Mouse (Mus musculus) liver, adult (tissue): ENCODE data around the gene Eefsec.

ENCODE experiments used
- GATA4 ChIP-seq: IDR thresholded peaks from 2 replicates; pipeline ENCODE4 v1.6.1; 2014; ENCODE audit warnings: mild to moderate bottlenecking, low read length; ENCODE audit not compliant: insufficient replicate concordance

Eefsec gene

DNA sequence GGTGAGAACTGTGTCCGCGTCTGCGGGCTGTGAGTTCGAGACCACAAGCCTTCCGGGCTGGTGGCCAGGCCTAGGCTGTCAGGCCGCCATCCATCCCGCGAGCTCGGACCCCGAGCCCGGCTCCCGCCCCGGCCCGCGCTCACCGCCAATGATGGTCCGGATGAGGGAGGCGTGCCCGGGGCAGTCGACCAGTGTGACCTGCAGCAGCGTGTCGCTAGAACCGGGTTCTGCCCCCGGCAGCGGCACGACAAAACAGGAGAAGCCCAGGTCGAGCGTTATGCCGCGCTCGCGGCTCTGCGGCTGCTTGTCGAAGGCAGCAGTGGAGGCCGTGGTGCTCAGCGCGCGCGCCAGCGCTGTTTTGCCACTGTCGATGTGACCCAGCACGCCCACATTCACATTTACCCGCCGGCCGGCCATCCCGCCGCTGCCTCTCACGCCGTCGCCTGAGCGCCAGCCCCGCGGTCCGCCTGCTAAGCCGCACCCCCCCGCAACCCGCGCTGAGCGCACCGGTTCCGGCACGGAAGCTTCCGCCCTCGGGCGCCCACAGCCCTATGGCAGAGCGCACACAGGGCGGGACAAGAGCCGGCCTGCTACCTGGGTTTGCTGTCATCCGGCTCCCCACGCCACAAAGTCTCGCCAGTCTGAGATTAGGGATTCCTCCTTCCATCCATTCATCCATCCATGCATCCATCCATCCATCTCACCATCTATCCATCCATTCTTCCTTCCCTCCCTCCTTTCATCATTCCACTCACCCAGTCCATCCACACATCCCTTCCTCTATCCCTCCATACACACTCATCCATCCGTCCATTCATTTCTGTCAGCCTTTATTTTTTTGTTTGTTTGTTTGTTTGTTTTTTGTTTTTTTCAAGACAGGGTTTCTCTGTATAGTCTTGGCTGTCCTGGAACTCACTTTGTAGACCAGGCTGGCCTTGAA is at the start of gene Eefsec:
Eefsec (minus strand) TSS at position 477 of the 940 bp plus-strand sequence.
- TF ChIP-seq GATA4, result no peak

DNA sequence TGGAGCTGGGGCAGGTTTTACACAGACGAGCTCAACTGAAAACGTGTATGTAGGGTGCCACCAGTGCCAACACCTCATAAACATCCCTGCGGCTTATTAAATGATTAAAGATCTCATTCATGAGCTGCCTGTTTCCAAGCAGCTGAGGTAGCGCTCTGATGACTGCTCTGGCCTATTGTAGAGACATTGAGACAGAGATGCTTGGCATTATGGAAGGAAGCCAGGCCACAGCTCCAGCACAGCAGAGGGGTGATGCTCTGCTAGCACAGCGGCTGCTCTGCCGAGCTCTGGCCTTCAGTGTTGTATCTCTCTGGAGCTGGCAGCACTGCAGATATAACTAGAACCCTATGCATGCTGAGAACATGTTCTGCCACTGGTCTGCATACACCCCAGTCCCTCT is 47.4 kb upstream of the Eefsec start:
- no peak for TF ChIP-seq GATA4

DNA sequence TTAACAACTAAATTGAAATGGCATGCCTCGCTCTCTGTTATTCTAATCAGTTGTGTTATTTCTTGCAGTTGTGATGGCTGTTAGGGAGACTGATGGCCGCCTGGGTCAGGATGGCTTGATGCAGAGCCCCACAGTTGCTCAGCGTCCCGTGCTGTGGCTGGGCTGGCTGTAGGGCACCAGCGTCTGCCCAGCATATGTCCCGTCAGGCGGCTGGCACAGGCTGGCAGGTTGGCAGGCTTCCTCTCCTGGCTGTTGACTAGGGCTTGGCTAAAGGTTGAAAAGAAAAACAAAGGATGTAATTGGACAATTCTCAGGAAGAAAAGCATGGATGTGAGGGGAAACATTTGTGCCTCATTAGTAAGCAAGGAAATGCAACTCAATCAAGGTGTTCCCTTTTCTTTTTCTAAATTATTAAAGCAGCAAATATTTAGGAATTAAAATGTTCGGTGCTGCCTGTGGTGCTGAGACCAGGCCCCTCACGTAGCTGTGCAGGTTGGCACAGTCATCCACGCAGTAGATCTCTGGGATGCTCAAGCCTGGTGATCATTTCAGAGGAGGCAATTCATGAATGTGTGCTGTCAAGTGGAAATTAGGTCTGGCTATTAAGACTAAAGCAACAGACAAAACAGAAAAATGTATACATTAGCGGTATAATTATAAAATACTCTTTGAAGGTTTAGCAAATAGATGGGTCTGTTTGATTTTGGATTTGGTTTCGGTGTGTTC is 44.5 kb upstream of the Eefsec start:
- no peak for TF ChIP-seq GATA4

DNA sequence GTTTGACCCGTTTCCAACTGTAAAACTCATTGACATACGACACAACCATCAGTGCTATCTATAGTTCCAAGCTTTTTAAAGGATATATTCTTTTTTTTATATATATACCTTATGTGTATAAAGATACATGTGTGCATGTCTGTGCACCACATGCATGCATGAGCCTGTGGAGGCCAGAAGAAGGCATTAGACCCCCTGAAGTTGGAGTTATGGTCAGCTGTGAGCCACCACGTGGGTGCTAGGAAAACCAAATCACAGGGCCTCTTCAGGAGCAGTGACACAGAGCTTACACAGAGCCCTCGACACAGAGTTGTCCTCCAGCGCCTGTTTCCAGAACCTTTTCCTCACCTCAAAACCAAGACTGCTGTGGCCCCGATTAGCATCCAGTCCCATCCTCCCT is 43.5 kb upstream of the Eefsec start:
- TF ChIP-seq GATA4, result no peak

DNA sequence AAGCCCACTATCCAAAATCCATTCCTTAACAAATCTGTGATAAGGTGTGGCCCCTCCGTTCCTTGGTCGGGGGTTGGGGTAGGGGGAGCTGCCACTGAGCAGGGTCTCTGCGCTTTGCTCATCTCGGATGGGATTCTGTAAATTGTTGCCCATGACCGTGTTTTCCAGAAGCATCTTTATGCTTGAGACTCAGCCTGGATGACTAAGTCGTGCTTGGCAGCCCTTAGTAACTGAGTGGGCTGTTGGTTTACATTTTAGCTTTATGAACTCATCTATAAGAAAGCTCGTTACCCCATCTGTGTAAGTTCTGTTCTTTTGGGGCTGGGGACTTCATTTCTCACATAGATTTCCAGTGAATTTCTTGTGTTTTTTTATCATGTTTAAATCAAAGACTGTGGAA is 42.7 kb upstream of the Eefsec start:
- no peak for TF ChIP-seq GATA4

DNA sequence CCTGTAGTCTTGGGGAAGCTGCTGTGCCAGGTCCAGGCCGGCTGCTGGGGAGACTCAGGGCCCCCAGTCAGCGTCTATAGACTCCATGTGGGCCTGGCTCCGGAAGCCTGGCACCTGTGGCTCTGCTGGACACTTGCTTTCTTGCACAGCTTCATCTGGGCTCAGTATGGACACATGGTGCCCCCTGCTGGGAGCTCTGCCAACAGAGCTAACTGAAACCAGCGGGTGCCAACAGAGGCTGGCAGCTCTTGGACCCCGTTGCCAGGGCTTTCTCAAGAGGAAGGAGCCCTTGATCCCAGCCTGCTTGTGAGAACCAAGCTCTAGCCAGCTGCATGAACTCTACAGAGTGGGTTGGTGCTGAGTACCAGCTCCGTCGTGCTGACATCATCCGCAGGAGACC is 40.6 kb upstream of the Eefsec start:
- no peak for TF ChIP-seq GATA4

DNA sequence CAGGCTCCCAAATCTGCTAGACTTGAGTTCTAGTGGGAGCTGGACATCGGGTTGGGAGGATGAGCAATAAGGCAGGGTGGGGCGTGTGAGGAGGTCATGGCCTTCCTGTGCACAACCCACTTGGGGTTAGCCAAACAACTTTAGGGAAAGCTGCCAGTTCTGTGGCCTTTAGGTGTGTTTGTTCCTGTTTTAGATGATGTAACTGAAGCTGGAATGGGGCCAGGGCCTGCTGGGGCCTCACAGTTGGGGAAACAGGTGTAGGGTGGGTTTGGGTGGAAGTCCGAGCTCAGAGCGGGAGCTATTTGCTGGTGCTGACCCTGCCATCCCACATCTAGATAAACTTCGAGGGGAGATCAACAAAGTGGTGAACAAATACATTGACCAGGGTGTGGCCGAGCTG is 39.0 kb upstream of the Eefsec start:
- TF ChIP-seq GATA4, result no peak

DNA sequence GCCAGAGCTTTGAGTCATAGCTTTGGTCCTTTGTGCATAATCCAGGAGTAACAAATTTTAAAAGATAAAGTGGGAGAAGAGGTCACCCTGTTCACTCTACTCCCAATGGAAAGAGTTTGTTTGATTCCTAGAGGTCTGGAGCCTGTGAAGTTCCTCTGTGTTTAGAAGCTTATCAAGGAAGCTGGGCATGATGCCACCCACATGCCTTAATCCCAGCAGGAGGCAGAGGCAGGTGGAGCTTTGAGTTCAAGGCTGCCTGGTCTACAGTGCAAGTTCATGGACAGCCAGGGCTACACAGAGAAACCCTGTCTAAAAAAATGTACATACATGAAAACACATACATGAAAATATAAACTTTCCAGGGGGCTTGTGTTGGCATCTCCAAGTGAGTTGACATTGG is 37.6 kb upstream of the Eefsec start:
- no peak for TF ChIP-seq GATA4

DNA sequence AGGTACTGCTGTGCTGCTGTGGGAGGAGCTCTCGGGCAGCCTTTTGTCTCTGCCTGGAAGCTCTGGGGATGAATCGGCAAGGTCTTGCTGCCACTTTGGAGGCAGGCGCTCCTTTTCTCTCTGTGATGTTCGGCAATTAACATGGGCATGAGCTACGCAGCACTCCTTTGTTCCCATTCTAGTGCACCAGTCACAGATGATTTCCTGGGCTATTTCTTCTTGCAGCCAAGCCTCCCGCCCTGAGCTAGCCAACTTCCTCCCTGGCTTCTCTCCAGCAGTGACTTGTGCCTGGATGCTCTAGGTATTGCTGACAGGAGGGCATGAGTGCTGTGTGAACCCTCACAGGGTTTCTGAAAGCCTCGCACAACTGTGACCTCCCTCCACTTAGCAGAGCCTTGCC is 36.8 kb upstream of the Eefsec start:
- no peak for TF ChIP-seq GATA4

DNA sequence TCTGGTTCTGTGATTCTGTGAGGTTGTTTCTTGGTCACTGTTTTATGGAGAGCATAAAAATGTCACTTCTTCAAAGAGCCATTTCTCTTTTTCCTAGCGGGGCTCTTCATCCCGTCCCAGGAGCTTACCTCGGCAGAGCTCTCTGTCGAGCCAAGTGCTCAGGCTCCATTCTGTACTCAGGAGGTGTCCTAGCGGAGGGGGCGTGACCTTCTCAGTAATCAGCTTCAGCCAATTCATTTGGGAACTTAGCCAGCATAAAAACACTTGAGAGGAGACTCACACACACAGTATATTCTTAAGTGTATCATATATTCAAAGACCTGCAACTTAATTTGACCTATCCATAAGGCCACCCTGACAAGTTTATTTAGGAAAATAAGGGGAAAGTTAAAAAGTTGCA is 34.1 kb upstream of the Eefsec start:
- no peak for TF ChIP-seq GATA4

DNA sequence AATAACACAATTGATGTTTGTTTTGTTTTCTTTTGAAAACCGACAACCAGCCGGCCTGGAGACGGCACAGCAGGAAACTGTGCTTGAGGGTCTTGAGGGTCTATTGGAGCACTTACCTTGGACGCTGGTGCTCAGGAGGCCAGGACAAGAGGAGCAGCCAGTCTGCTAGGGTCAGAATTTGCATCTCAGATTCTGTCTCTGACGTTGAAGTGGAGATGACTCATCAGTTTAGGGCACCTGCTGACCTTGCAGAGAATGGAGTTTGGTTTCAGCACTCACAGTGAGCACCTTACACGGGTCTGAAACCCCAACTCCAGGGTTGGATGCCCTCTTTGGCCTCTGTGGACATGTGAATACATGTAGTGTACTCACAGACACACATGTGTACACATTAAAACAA is 23.5 kb upstream of the Eefsec start:
- no peak for TF ChIP-seq GATA4

DNA sequence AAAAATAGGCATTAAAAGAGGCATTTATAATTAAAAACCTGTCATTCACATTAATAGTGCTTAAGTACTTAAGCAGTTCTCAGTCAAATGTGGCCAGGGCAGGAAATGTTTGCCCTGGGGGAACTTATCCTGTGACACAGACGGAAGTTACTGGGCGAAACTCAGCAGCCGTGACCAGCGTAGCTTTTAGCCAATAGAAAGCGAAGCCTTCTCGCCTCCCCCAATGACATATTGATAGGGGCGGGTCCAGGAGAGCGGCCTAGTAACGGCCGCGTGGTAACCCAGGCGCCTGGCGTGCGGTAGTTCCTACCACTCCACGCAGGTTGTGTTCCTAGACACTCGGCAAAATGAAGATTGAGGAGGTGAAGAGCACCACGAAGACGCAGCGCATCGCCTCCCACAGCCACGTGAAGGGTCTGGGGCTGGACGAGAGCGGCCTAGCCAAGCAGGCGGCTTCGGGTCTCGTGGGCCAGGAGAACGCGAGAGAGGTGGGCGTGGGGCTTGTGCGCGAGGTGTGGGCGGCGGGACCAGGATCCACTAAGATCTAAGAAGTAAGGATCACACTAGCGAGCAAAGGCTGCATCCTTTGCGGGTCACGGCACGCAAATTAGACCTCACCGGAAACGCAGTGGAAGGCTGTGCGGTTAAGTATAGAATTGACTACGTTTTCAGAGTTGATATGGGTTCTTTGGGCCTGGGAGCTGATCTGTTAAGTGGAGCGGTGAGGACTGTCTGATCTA is 19.0 kb upstream of the Eefsec start, which contains the start of gene Ruvbl1:
Ruvbl1 (plus strand) TSS at position 229 of the 740 bp plus-strand sequence.
- TF ChIP-seq GATA4, result peak; percentile 8; the same call in 1 of the 2 replicates

DNA sequence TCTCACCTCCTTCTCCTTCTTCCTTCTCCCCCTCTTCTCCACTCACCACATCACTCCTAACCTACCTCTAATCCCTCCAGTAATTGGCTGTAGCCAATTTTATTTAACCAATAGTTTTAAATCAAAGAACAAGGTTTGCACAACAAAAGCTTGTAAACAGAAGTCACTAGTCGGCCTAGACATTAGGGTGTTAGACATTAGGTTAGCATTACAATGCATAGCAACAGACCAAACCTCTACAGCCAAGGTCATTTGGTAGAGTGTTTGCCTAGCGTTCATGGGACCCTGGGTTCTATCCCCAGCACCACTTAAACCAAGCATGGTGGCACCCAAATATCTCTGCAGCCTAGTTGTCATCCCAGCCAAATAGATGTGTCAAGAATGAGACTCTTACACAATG is 8.2 kb upstream of the Eefsec start:
- no peak for TF ChIP-seq GATA4

DNA sequence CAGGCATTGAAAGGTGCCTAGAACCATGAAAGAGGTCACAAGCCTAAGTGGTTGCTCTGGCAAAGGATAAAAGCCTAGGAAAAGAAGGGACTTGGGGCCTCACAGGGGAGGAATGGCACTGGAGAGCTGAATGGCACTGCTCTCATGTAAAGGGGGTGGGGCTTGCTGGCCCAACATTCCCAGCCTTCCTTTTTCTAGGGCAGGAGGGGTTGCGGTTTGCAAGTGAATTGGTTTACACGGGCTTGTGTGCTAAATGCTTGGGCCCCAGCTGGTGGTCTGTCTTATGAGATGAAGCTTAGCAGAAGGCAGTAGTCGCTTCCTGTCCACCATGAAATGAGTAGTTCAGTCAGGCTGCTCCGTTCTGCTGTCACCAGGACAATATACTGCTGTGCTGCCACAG is 1.1 kb upstream of the Eefsec start:
- no peak for TF ChIP-seq GATA4

DNA sequence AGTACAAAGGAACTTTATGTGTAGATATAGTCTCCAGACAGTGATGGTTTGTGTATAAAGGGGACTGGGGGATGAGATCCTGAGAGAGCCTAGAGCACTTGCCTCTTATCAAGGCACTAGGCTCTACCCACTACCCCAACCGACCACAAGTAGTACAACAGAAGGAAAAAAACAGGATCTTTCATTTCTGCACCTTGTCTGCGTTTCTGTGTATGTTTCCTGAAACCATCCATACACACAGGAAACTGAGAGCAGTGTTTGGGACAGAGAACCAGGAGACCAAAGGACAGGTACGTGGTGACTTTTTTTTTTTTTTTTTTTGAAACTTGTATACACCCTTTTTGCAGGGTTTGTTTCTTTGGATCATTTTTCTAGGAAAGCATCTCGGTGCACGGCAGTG is 678 bp downstream of the Eefsec start:
- TF ChIP-seq GATA4, result no peak

DNA sequence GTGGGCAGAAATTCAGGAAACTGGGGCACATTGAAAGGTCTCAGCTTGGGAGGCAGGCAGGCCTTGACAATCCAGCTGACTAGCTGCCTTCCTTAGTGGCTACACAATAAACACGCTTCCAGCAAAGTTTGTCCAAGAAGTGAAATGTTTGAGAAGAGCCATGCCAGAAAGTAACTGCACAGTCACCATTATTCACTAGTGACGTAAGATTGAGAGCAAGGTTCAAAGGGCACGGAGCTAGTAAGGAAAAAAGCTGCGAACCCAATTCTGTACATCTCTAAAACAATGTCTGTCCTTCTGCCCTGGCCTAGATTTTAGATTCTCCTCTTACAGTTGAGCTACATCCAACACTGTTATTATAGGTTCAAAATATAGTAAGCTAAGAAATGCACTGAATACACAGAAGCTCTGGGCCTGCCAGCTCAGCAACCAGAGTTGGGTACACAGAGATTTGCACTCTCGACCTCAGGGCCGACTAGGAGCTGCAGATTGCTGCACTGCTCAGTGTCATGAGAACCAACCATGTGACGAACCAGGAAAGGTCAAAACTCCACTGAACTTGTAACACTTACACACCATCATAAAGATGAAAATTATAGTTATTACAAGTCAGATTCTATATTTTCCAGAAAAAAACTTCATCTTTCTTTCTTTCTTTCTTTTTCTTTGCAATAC is 2.1 kb downstream of the Eefsec start:
- TF ChIP-seq GATA4, result no peak

DNA sequence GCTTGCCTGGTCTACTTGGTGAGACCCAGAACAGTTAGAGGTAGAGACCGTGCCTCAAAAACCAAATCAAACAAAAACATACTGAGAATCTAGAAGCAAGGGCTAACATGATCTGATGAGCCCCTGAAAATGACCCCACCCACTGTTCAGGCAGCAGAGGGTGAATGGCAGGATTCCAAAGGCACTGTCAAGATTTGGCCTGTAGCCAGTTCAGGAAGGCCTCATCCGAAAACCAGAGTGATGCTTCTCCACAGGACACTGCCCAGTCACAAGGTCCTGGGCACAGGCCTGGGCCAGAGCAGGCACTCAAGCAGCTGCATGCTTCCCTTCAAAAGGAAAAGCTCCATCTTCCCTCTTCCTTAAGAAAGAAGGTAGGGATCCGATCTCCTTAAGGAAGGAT is 2.9 kb downstream of the Eefsec start:
- no peak for TF ChIP-seq GATA4
